Mouse (Mus musculus): ENCODE measurements around the gene Zfp335.

Gene Zfp335

DNA sequence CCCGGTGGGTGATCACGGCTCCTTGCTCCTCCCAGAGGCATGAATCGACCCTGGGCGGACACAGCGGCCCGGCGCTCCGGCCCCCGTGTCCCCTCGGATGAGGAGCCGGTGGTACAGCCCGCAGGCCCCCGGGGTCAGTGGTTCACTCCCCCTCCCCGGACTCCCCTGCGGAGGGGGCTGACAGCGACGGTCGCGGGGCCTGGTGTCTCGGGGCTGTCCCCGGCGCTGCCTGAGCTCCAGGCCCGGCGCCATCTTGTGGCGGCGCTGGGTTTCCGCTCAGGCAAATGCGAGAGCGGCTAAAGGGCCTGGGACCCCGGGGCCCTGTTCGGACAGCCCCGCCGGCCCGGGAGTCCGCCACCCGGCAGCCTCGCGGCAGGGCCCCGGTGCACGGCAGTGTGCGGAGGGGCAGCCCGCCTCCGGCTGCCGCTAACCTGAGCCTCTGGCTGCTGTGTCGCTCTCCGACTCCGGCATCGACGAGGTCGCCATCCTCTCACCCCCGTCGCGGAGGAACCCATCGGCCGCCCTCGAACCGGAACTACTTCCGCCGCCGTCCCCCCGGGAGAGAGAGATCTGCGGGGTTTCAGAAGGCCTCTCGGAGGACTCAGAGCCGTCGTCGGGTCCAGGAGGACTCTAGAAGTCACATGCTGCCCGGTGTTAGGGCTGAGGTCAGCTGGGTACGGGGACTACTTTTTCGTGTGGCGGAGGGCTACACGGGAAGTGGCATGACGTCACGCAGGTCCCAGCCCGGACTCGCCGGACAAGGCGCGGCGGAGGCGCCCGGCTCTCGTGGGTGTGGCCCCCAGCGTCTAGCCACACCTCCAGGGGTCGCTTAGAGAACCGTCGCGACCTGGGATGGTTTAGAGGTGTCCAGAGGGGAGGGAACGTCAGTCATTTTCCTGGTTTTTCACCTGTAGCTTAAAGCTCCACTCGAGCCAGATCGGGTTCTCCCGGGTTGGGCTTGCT is at the start of gene Zfp335:
Gene Zfp335 (minus strand): TSS at position 672 of the 963 bp plus-strand sequence.
- DNase-seq (ENCODE audit: low read depth, low spot score) = peak; percentile 92

GRCm38 (mm10) chr2:164960716-164961441 is 49.3 kb upstream of the Zfp335 start, which contains the start of gene Slc12a5:
Gene Slc12a5 (plus strand): TSS chr2:164960802.
- DNase-seq (ENCODE audit: low read depth, low spot score) = no peak

DNA sequence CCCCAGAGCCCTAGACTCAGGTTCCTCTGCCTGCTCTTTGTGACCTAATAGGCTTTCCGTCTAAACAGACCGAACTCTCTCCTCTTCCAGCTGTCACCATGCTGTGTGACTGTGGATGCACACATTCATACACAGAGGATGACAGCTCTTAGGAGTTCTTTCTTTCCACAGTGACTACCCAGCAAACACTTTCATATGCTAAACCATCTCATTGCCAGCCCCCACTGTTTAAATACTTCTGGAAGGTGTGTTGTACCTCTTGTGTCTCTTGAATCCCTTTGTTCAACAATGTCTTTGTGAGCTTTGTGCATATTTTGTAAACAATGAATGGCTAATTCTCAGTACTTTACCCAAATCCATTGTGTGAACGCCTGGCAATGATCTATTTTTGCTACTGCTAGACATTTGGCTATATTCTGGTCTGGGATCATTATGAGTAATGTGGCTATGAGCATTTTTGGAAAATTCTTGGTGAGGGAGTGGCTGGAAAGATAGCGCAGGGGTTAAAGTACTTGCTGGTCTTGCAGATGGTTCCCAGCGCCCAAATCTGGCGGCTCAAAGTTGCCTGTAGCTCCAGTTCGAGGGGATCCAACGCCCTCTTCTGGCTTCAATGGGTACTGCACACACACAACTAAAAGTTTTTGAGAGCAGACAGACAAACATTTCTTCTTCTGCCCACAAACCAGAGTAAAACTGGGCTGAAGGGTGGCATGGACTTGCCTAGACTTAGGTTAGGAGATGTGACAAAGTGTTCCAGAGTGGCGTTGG is 46.2 kb upstream of the Zfp335 start:
- DNase-seq (ENCODE audit: low read depth, low spot score) = no peak

DNA sequence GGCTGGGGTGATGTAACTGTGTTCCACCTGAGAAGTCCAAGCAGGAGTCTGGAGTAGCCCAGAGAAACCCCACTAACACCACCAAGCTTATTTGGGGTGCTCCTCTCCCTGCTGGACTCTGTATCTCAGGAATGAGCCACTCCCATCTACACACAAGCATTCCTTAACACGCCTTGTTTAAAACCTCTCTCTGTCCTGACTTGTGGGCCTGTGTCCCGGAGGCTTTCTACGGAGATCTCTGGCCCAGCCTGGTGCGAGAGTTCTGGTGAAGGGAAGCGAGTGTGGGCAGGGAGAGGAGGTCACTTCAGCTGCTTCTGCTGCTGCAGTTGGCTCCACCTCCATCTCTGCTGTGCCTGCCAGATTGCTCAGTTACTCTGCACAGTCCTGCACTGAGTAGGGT is 44.6 kb upstream of the Zfp335 start:
- DNase-seq (ENCODE audit: low read depth, low spot score) = no peak

GRCm38 (mm10) chr2:164955725-164956124 is 44.2 kb upstream of the Zfp335 start:
- DNase-seq (ENCODE audit: low read depth, low spot score) = no peak

GRCm38 (mm10) chr2:164953224-164953623 is 41.7 kb upstream of the Zfp335 start:
- DNase-seq (ENCODE audit: low read depth, low spot score) = peak; percentile 84

- DNase-seq (ENCODE audit: low read depth, low spot score) = no peak
These were observed 40.9 kb upstream of the Zfp335 start for GRCm38 (mm10) chr2:164952448-164952847.

- DNase-seq (ENCODE audit: low read depth, low spot score) = no peak
These were observed 40.2 kb upstream of the Zfp335 start for GRCm38 (mm10) chr2:164951745-164952144.

DNA sequence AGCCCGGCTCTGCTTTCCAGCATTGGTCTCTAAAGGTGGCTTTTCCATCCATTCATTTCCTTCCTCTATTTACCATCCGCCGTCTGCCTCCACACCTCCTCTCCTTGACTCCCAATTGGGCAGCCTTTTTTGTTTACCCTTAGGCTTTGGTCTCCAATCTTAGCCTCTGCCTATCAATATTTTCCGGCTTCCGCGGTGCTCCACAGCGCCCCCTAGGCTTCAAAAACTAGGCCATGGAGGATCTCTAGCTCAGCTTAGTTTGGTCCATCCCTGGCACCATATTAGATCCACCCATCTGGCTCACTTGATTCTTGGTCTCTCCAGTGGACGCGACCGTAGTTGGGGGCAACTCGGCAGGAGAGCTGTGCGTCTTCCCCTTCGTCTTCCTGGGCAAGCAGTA is 38.9 kb upstream of the Zfp335 start:
- no peak for DNase-seq (ENCODE audit: low read depth, low spot score)

DNA sequence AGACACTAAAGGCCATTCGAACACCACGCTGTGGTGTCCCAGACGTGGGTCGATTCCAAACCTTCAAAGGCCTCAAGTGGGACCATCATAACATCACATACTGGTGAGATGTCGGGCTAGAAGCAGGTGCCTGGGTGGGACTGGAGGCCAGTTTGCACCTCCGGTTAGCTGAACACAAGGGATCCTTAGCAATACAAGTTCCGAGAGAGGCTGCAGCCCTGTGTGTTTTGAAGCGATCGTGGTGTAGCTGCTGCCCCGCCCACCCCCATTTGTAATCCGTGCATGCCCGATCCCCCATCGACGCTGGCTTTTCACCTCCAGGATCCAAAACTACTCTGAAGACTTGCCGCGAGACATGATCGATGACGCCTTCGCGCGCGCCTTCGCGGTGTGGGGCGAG is 37.4 kb upstream of the Zfp335 start:
- DNase-seq (ENCODE audit: low read depth, low spot score) = no peak

DNA sequence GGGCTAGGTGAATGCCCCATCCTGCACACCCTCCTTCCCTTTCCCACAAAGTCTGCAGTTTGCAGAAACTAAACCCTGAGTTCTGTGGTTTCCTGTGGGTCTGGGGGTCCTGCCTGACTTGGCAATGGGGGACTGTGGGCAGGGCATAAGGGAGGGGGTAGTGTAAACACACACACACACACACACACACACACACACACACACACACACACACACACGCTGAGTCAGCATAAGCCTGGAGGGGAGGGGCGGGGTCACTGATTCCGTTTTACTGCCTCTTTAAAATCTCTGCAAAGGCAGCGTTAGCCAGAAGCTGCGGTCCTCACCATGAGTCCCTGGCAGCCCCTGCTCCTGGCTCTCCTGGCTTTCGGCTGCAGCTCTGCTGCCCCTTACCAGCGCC is 36.4 kb upstream of the Zfp335 start:
- DNase-seq (ENCODE audit: low read depth, low spot score) = no peak

DNA sequence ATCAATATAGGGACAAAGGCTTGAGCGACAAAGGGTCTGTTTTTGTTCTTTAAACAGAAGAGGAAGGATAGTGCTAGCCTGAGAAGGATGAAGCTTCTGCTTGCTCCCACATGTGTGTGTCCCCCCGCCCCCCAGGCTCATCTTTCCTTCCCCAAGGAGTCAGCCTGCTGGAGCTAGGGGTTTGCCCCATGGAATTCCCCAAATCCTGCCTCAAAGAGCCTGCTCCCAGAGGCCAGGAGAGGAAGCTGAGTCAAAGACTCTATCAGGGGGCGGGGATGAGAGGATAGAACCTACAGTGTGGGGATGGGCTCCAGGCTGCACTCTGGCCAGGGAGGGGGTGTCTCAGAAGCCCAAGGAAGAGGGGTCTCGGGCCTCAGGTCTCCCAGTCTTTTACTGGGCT is 35.9 kb upstream of the Zfp335 start:
- no peak for DNase-seq (ENCODE audit: low read depth, low spot score)

DNA sequence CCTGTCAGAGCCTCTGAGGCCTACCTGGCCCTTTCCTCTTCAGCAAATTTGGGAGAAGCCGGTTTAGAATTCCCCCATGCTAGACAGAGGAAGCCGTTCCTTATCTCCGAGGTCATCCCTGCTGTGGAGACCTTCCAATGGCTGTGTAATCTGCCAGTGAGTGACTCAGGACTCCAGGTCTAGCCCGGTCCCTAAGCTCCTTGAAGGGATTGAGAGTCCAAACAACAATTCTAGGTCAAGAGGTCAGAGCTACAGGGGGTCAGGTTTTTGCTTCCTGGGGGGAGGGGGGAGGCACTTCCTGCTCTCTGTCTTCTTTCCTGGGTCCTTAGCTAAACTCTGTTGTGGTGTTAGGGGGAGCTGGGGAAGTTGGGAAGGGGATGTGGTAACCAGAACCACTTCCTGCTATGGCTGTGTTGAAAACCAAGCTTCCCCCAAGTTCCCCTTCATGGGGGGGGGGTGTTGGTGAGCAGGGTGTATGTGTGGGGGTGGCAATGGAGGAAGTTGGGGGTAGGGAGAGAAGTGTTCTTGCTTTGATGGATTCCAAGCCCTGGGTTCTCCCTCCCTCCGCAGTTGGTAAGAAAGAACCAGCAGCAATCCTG is 31.2 kb upstream of the Zfp335 start:
- DNase-seq (ENCODE audit: low read depth, low spot score) = no peak

GRCm38 (mm10) chr2:164940140-164940830 is 28.7 kb upstream of the Zfp335 start, which contains the start of gene Mmp9:
Gene Mmp9 (plus strand): TSS chr2:164940780.
- no peak for DNase-seq (ENCODE audit: low read depth, low spot score)

DNA sequence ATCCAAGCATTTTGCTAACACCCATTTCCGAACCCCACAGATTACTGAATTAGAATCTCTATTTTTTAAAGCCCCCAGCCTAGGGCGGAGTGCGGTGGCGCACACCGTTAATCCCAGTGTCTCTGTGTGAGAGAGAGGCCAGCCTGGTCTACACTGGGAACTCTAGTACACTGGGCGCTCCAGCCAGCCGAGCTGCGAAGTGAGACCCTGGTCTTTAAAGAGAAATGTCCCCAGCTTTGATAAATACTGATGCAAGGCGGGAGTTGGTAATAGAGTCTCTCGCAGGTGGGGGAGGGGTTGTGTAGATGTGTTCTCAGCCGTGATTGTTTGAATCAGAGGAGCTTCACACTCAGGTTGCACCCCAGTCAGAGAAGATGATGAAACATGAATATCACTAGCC is 27.5 kb upstream of the Zfp335 start:
- no peak for DNase-seq (ENCODE audit: low read depth, low spot score)

- no peak for DNase-seq (ENCODE audit: low read depth, low spot score)
These were observed 26.9 kb upstream of the Zfp335 start for GRCm38 (mm10) chr2:164938146-164939091.

DNA sequence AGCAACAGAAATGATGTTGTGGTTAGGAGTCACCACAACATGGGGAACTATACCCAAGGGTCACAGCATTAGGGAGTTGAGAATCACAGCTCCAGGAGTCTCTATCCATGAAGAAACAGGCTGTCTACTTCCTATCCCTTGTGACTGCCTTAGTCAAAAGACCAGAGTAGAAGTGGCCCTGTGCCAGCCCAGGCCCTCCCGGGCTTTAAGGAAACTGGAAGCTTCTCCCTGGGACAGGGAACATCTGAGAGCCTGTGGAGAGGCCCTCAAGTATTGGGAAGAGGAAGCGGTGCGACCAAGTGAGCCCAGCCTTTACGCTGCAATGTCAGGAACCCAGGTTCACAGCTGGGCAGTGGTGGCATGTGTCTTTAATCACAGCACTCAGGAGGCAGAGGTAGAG is 24.4 kb upstream of the Zfp335 start:
- no peak for DNase-seq (ENCODE audit: low read depth, low spot score)

GRCm38 (mm10) chr2:164933534-164933933 is 22.0 kb upstream of the Zfp335 start:
- no peak for DNase-seq (ENCODE audit: low read depth, low spot score)

DNA sequence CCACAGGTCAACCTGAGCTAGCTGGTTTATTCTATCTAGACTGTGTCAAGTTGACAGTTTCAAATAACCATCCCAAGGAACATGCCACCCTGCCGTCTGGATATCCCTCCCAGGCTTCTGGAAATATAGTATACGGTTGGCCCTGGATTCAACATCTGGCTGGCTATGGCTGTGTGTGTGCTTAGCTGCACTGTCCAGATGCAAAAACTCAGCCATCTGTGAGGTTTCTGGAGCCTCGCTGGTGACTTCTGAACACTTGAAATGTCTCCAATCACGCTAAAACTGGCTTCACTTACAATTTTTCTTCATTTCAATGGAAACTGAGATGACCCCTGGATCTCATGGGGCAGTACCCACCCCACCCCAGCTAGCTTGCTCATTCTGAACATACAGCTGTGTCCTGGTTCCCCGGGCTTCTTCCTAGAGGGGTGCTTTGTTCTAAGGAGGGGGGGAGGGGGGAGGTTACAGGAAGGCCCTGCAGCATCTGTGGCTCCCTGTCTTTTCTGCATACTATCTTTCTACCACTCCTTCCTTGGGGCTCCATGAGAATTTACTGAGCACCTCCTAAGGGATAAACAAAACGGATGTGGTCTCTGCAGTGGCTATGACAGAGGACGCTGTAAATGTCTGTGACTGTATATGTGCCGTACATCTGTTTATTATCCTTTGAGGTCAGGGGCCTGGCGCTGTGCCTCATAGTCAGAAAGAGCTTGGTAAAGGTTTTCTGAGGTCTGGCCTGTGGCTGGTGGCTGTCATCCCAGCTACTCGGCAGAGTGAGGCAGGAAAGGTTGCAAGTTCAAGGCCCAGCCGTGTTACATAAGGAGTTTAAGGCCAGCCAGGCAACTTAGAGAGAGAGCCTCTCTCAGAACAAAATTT is 19.4 kb upstream of the Zfp335 start:
- no peak for DNase-seq (ENCODE audit: low read depth, low spot score)
